32 mouse cellular contexts compared by ENCODE assay signal in genomic region chr13:35016067-35016466, GRCm38 (mm10). TPM values are rescaled to one million over a fixed set of nuclear protein-coding genes. Genes with fewer than 3 reads are reported as not detected.
"Had no signal": no experiment of that assay in that cellular context is flagged by ENCODE, and none has a peak within 500 bp of the region (broad histone marks: within the 10 kb centered on the region; RNA-seq: fewer than 3 reads in every experiment).

No protein-coding gene starts in this region.

- ATAC-seq: forebrain, embryonic 13.5 days; forebrain, embryonic 14.5 days; forebrain, embryonic 15.5 days; forebrain, embryonic 16.5 days; forebrain, postnatal 0 days had no signal

- H3K9ac ChIP-seq: embryonic facial prominence, embryonic 12.5 days; embryonic facial prominence, embryonic 13.5 days; embryonic facial prominence, embryonic 15.5 days; forebrain, embryonic 12.5 days; forebrain, embryonic 13.5 days; forebrain, embryonic 15.5 days; forebrain, postnatal 0 days had no signal

- H3K4me1 ChIP-seq: embryonic facial prominence, embryonic 10.5 days; embryonic facial prominence, embryonic 12.5 days; embryonic facial prominence, embryonic 13.5 days; embryonic facial prominence, embryonic 15.5 days; forebrain, embryonic 10.5 days; forebrain, embryonic 12.5 days; forebrain, embryonic 13.5 days; forebrain, embryonic 15.5 days had no signal

- DNase-seq: cerebellum, adult 2 months; cerebellum, adult 8-10 months; cerebellum, adult 9-10 months; cerebellum, adult 9-11 months; cerebellum, postnatal 10 days; cerebellum, postnatal 14 days; cerebellum, postnatal 25 days; cerebellum, postnatal 36 days; embryo, embryonic 11 days; forebrain, postnatal 0 days; gastrocnemius, adult 2 months; gastrocnemius, postnatal 10 days; gastrocnemius, postnatal 14 days; gastrocnemius, postnatal 25 days; gastrocnemius, postnatal 36 days; heart, adult 11 months; heart, adult 18-20 months; heart, adult 2 months had no signal

- H3K27ac ChIP-seq: embryonic facial prominence, embryonic 10.5 days; embryonic facial prominence, embryonic 12.5 days; embryonic facial prominence, embryonic 13.5 days; embryonic facial prominence, embryonic 15.5 days; forebrain, embryonic 10.5 days; forebrain, embryonic 12.5 days; forebrain, embryonic 13.5 days; forebrain, embryonic 15.5 days; gastrocnemius, adult 2 months; heart, adult 2 months had no signal

- H3K36me3 ChIP-seq: embryonic facial prominence, embryonic 10.5 days; embryonic facial prominence, embryonic 12.5 days; embryonic facial prominence, embryonic 13.5 days; embryonic facial prominence, embryonic 15.5 days; forebrain, embryonic 10.5 days; forebrain, embryonic 12.5 days; forebrain, embryonic 15.5 days had no signal

- H3K9me3 ChIP-seq: embryonic facial prominence, embryonic 12.5 days; embryonic facial prominence, embryonic 13.5 days; embryonic facial prominence, embryonic 15.5 days; forebrain, embryonic 12.5 days; forebrain, embryonic 13.5 days; forebrain, embryonic 15.5 days had no signal

- H3K27me3 ChIP-seq: embryonic facial prominence, embryonic 12.5 days; embryonic facial prominence, embryonic 13.5 days; embryonic facial prominence, embryonic 15.5 days; forebrain, embryonic 12.5 days; forebrain, embryonic 13.5 days; forebrain, embryonic 15.5 days had no signal

- H3K4me3 ChIP-seq: embryonic facial prominence, embryonic 10.5 days; embryonic facial prominence, embryonic 12.5 days; embryonic facial prominence, embryonic 13.5 days; embryonic facial prominence, embryonic 15.5 days; erythroblast, embryonic 14.5 days; forebrain, embryonic 10.5 days; forebrain, embryonic 12.5 days; forebrain, embryonic 13.5 days; forebrain, embryonic 15.5 days; gastrocnemius, adult 2 months; heart, adult 2 months had no signal

- H3K4me2 ChIP-seq: embryonic facial prominence, embryonic 12.5 days; embryonic facial prominence, embryonic 13.5 days; embryonic facial prominence, embryonic 15.5 days; forebrain, embryonic 12.5 days; forebrain, embryonic 13.5 days; forebrain, embryonic 15.5 days had no signal

RNA-seq across cellular contexts. Expression of gene Eci3, which starts 52.5 kb away (rescaled TPM):
- total RNA-seq: common myeloid progenitor, adult 5-6 weeks; forebrain, postnatal 0 days; granulocyte monocyte progenitor cell, adult 5-6 weeks had no signal
- polyA plus RNA-seq: cortical plate, adult 2 months; erythroblast, embryonic 14.5 days; forebrain, embryonic 13.5 days had no signal
